Mouse (Mus musculus) limb, embryonic 10.5 days (tissue): ENCODE data around the gene Xylt1. TPM values are rescaled to one million over a fixed set of nuclear protein-coding genes. Genes with fewer than 3 reads are reported as not detected.

ENCODE experiments used
- DNase-seq: peaks from one replicate; pipeline ENCODE4 v3.0.0-alpha.2; 2017; ENCODE audit warnings: low spot score
- H3K27ac ChIP-seq: fragments of 300-500 bp; sonication (generic); 2 replicates; pipeline ENCODE4 v1.5.1; 2016; ENCODE audit warnings: mild to moderate bottlenecking
- H3K27me3 ChIP-seq: fragments of 300-500 bp; sonication (generic); 2 replicates; pipeline ENCODE4 v1.6.1; 2016; ENCODE audit warnings: low read depth, mild to moderate bottlenecking; ENCODE audit not compliant: poor library complexity, severe bottlenecking
- H3K36me3 ChIP-seq: fragments of 300-500 bp; sonication (generic); 2 replicates; pipeline ENCODE4 v1.6.1; 2016; ENCODE audit warnings: mild to moderate bottlenecking, moderate library complexity
- H3K4me1 ChIP-seq: fragments of 300-500 bp; sonication (generic); 2 replicates; pipeline ENCODE4 v1.6.1; 2016
- H3K4me3 ChIP-seq: fragments of 300-500 bp; sonication (generic); 2 replicates; pipeline ENCODE4 v1.5.1; 2016; ENCODE audit warnings: mild to moderate bottlenecking, moderate library complexity
- H3K9me3 ChIP-seq: fragments of 300-500 bp; sonication (generic); replicated peaks from 2 replicates; pipeline ENCODE4 v1.6.1; 2016; ENCODE audit warnings: mild to moderate bottlenecking
- WGBS: fragments of 180-500 bp; shearing (Covaris S2); methylation state at CpG from one replicate; pipeline ENCODE4 v1.1.7; 2016; 5-methylcytosine and 5-hydroxymethylcytosine counted together
- polyA plus RNA-seq: library from polyadenylated mRNA; unstranded; fragments of >200 nt; fragmentation: Nextera tagmentation; extraction: Ambion mirVana; gene quantifications from 2 replicates; pipeline ENCODE4 v1.2.1, GENCODE M21; 2016

The Xylt1 gene
- polyA plus RNA-seq, 1 experiment from 2014 or later, result 0.91 TPM

GRCm38 (mm10) chr7:117658180-117658579 is 277.4 kb downstream of the Xylt1 start:
- Histone ChIP-seq H3K9me3 (no peaks in the 10 kb centered on the region), H3K27ac (no peak overlapping the region), H3K36me3 (no peaks in the 10 kb centered on the region), H3K27me3 (no peaks in the 10 kb centered on the region), H3K4me3 (no peak overlapping the region), H3K4me1 (no peaks in the 10 kb centered on the region)
- WGBS, result 92% methylated on average over 4 of the region's 4 CpGs
- DNase-seq, result no peak

GRCm38 (mm10) chr7:117658739-117659138 is 278.0 kb downstream of the Xylt1 start:
- Histone ChIP-seq H3K36me3 (no peaks in the 10 kb centered on the region), H3K27me3 (no peaks in the 10 kb centered on the region), H3K9me3 (no peaks in the 10 kb centered on the region), H3K4me3 (no peak overlapping the region), H3K4me1 (no peaks in the 10 kb centered on the region), H3K27ac (no peak overlapping the region)
- no peak for DNase-seq
- WGBS, result 94% methylated on average over 4 of the region's 4 CpGs

GRCm38 (mm10) chr7:117667286-117667685 is 286.5 kb downstream of the Xylt1 start:
- Histone ChIP-seq H3K9me3 (no peaks in the 10 kb centered on the region), H3K36me3 (no peaks in the 10 kb centered on the region), H3K27me3 (no peaks in the 10 kb centered on the region), H3K4me3 (no peak overlapping the region), H3K4me1 (no peaks in the 10 kb centered on the region), H3K27ac (no peak overlapping the region)
- 91% methylated on average over 10 of the region's 10 CpGs for WGBS
- no peak for DNase-seq

GRCm38 (mm10) chr7:117668226-117668625 is 287.4 kb downstream of the Xylt1 start:
- 83% methylated on average over 9 of the region's 9 CpGs for WGBS

GRCm38 (mm10) chr7:117672121-117672591 is 291.4 kb downstream of the Xylt1 start:
- no peaks in the 10 kb centered on the region for H3K4me1 ChIP-seq
- DNase-seq, result no peak
- 85% methylated on average over 7 of the region's 7 CpGs for WGBS
- H3K36me3 ChIP-seq, result no peaks in the 10 kb centered on the region
- no peak overlapping the region for H3K27ac ChIP-seq
- H3K4me3 ChIP-seq, result no peak overlapping the region
- no peaks in the 10 kb centered on the region for H3K9me3 ChIP-seq
- H3K27me3 ChIP-seq, result no peaks in the 10 kb centered on the region

More at GRCm38 (mm10) chr7:117668226-117668625, 287.4 kb downstream of the Xylt1 start:
- no peaks in the 10 kb centered on the region for H3K9me3 ChIP-seq
- no peak overlapping the region for H3K27ac ChIP-seq
- DNase-seq, result no peak
- no peaks in the 10 kb centered on the region for H3K4me1 ChIP-seq
- H3K36me3 ChIP-seq, result no peaks in the 10 kb centered on the region
- no peaks in the 10 kb centered on the region for H3K27me3 ChIP-seq
- no peak overlapping the region for H3K4me3 ChIP-seq

- Histone ChIP-seq H3K9me3 (no peaks in the 10 kb centered on the region), H3K27me3 (no peaks in the 10 kb centered on the region), H3K4me3 (no peak overlapping the region), H3K4me1 (no peaks in the 10 kb centered on the region), H3K36me3 (no peaks in the 10 kb centered on the region), H3K27ac (no peak overlapping the region)
- DNase-seq, result no peak
- 42% methylated on average over 5 of the region's 5 CpGs for WGBS
These were observed 305.6 kb downstream of the Xylt1 start for GRCm38 (mm10) chr7:117686120-117686996.

GRCm38 (mm10) chr7:117686997-117687302 is 306.2 kb downstream of the Xylt1 start:
- WGBS, result 86% methylated on average over 3 of the region's 3 CpGs
- Histone ChIP-seq H3K4me1 (no peaks in the 10 kb centered on the region), H3K4me3 (no peak overlapping the region), H3K36me3 (no peaks in the 10 kb centered on the region), H3K27ac (no peak overlapping the region), H3K9me3 (no peaks in the 10 kb centered on the region), H3K27me3 (no peaks in the 10 kb centered on the region)
- no peak for DNase-seq

- peak; percentile 33 for DNase-seq
- H3K4me1 ChIP-seq, result peaks cover 7% of the 10 kb centered on the region; the same call in 1 of the 2 replicates
- WGBS, result 83% methylated on average over 4 of the region's 4 CpGs
- H3K9me3 ChIP-seq, result no peaks in the 10 kb centered on the region
- H3K36me3 ChIP-seq, result no peaks in the 10 kb centered on the region
- H3K4me3 ChIP-seq, result no peak overlapping the region
- no peaks in the 10 kb centered on the region for H3K27me3 ChIP-seq
- H3K27ac ChIP-seq, result no peak overlapping the region
These were observed 314.8 kb downstream of the Xylt1 start for GRCm38 (mm10) chr7:117695612-117696011.

GRCm38 (mm10) chr7:117697681-117698080 is 316.9 kb downstream of the Xylt1 start:
- no peaks in the 10 kb centered on the region for H3K9me3 ChIP-seq
- H3K27ac ChIP-seq, result no peak overlapping the region
- no peaks in the 10 kb centered on the region for H3K27me3 ChIP-seq
- H3K36me3 ChIP-seq, result no peaks in the 10 kb centered on the region
- no peak for DNase-seq
- peaks cover 7% of the 10 kb centered on the region; the same call in 1 of the 2 replicates for H3K4me1 ChIP-seq
- 97% methylated on average over 4 of the region's 4 CpGs for WGBS
- no peak overlapping the region for H3K4me3 ChIP-seq

- 84% methylated on average over 1 of the region's 1 CpGs for WGBS
- Histone ChIP-seq H3K9me3 (no peaks in the 10 kb centered on the region), H3K27me3 (no peaks in the 10 kb centered on the region), H3K27ac (no peak overlapping the region), H3K4me3 (no peak overlapping the region), H3K4me1 (peaks cover 7% of the 10 kb centered on the region; the same call in 1 of the 2 replicates), H3K36me3 (no peaks in the 10 kb centered on the region)
- DNase-seq, result no peak
These were observed 317.9 kb downstream of the Xylt1 start for GRCm38 (mm10) chr7:117698551-117699114.

GRCm38 (mm10) chr7:117699343-117699985 is 318.7 kb downstream of the Xylt1 start:
- no peak for DNase-seq
- 69% methylated on average over 4 of the region's 4 CpGs for WGBS
- Histone ChIP-seq H3K27ac (no peak overlapping the region), H3K27me3 (no peaks in the 10 kb centered on the region), H3K4me3 (no peak overlapping the region), H3K4me1 (peaks cover 7% of the 10 kb centered on the region; the same call in 1 of the 2 replicates), H3K36me3 (no peaks in the 10 kb centered on the region), H3K9me3 (no peaks in the 10 kb centered on the region)

GRCm38 (mm10) chr7:117700066-117700465 is 319.3 kb downstream of the Xylt1 start:
- Histone ChIP-seq H3K36me3 (no peaks in the 10 kb centered on the region), H3K4me3 (no peak overlapping the region), H3K4me1 (peaks cover 7% of the 10 kb centered on the region; the same call in 1 of the 2 replicates), H3K27ac (no peak overlapping the region), H3K9me3 (no peaks in the 10 kb centered on the region), H3K27me3 (no peaks in the 10 kb centered on the region)
- WGBS, result 87% methylated on average over 6 of the region's 6 CpGs
- DNase-seq, result no peak
